Mouse (Mus musculus) stomach, embryonic 14.5 days (tissue): ENCODE results near the gene Arhgef25. TPM values are rescaled to one million over a fixed set of nuclear protein-coding genes. Genes with fewer than 3 reads are reported as not detected.
A peak's percentile ranks its signal among the peaks of the same experiment; 100 is the strongest.
"Not testable (repeated sequence)": the region's sequence is repeated elsewhere in the genome, so short reads cannot be mapped to it uniquely, and the experiment has no call there.

Experiments
- ATAC-seq: fragments of 200-750 bp; cut with Nextera tagmentation; 2 replicates; pipeline ENCODE4 v1.8.0; 2017; ENCODE audit warnings: low read depth, moderate TSS enrichment; ENCODE audit not compliant: insufficient number of reproducible peaks, insufficient read depth, low FRiP score
- H3K27ac ChIP-seq: fragments of 300-500 bp; sonication (generic); 2 replicates; pipeline ENCODE4 v1.5.1; 2014; ENCODE audit warnings: mild to moderate bottlenecking, low read length, moderate library complexity, mixed read lengths
- H3K27me3 ChIP-seq: fragments of 300-500 bp; sonication (generic); 2 replicates; pipeline ENCODE4 v1.6.1; 2014; ENCODE audit warnings: low read length, control low read depth, mixed read lengths; ENCODE audit not compliant: control insufficient read depth, insufficient read depth
- H3K36me3 ChIP-seq: fragments of 300-500 bp; sonication (generic); 2 replicates; pipeline ENCODE4 v1.6.1; 2014; ENCODE audit warnings: mild to moderate bottlenecking, control low read depth, low read length, moderate library complexity, mixed read lengths; ENCODE audit not compliant: control insufficient read depth, insufficient read depth
- H3K4me1 ChIP-seq: fragments of 300-500 bp; sonication (generic); 2 replicates; pipeline ENCODE4 v1.6.1; 2014; ENCODE audit warnings: low read length, control low read depth, mixed read lengths; ENCODE audit not compliant: control insufficient read depth, insufficient read depth
- H3K4me2 ChIP-seq: fragments of 300-500 bp; sonication (generic); replicated peaks from 2 replicates; pipeline ENCODE4 v1.6.1; 2014; ENCODE audit warnings: low read depth, low read length, control low read depth
- H3K4me3 ChIP-seq: fragments of 300-500 bp; sonication (generic); 2 replicates; pipeline ENCODE4 v1.5.1; 2014; ENCODE audit warnings: low read depth, low read length, control low read depth
- H3K9ac ChIP-seq: fragments of 300-500 bp; sonication (generic); replicated peaks from 2 replicates; pipeline ENCODE4 v1.6.1; 2014; ENCODE audit warnings: low read depth, mild to moderate bottlenecking, control low read depth, low read length, moderate library complexity, mixed read lengths
- H3K9me3 ChIP-seq: fragments of 300-500 bp; sonication (generic); 2 replicates; pipeline ENCODE4 v1.6.1; 2016; ENCODE audit warnings: low read depth, low read length, control low read depth; ENCODE audit not compliant: control insufficient read depth
- WGBS: fragments of 180-500 bp; shearing (Covaris S2); extraction: QIAGEN DNeasy Blood & Tissue Kit; methylation state at CpG from one replicate; pipeline ENCODE4 v1.1.7; 2014; 5-methylcytosine and 5-hydroxymethylcytosine counted together
- polyA plus RNA-seq: library from polyadenylated mRNA; unstranded; fragments of >200 nt; fragmentation: Nextera tagmentation; extraction: Ambion mirVana; gene quantifications from 2 replicates; pipeline ENCODE4 v1.2.1, GENCODE M21; 2014

Gene Arhgef25
- polyA plus RNA-seq, 1 experiment from 2014 or later, result 71.1 TPM

GRCm38 (mm10) chr10:127156511-127156910, 33.4 kb downstream of the Arhgef25 start:
- no peak for ATAC-seq
- Histone ChIP-seq H3K4me1 (no peaks in the 10 kb centered on the region), H3K4me3 (no peak overlapping the region), H3K9ac (no peak overlapping the region), H3K27me3 (no peaks in the 10 kb centered on the region), H3K4me2 (no peak overlapping the region), H3K36me3 (no peaks in the 10 kb centered on the region), H3K27ac (no peak overlapping the region; the same call in 1 of the 2 replicates), H3K9me3 (no peaks in the 10 kb centered on the region)
- WGBS, result 45% methylated on average over 1 of the region's 1 CpGs

DNA sequence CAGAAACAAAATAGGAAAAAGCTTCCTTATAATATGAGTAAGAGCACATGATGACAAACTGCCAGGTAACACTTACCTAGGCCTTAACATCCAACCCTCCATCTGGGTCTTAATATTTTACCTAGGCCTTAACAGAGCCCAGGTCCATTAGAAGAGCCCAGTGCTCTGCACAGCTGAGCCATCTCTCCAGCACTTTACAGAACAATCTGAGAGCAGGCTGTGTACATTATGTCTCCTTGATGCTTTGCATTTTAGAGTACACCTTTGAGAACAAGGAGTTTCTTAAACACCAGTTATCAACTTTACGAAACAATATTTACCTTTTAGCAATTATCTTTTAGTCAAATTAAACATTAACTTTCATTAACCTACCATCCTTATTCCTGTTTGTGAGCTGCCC, 33.8 kb downstream of the Arhgef25 start:
- Histone ChIP-seq H3K36me3 (no peaks in the 10 kb centered on the region), H3K27ac (0 out of 2 replicates have a peak overlapping the region, but pooled peaks have one; percentile 6), H3K9me3 (no peaks in the 10 kb centered on the region), H3K4me1 (no peaks in the 10 kb centered on the region), H3K4me2 (no peak overlapping the region), H3K27me3 (no peaks in the 10 kb centered on the region), H3K9ac (no peak overlapping the region), H3K4me3 (no peak overlapping the region)
- 58% methylated on average over 1 of the region's 1 CpGs for WGBS
- ATAC-seq, result no peak; the same call in 1 of the 2 replicates

DNA sequence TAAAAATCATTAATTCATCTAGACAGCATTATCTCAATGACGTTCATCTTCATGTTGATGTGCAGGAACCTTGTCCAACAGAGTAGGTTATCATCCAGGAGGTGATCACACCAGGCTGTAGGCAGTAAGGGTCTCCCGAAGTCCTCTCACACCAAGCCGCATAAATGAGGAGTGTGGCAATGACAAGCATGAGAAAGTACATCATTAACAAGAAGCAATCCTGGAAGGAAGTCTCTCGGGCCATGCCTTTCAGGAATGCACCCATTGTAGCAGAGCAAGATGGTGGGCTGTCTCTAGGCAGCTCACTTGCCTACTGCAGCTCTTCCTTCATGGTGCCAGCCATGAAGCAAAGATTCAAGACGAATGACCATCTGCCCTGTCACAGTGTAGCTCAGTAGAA, 35.2 kb downstream of the Arhgef25 start:
- H3K27ac ChIP-seq, result no peak overlapping the region; the same call in 1 of the 2 replicates
- H3K4me3 ChIP-seq, result no peak overlapping the region
- WGBS, result 85% methylated on average over 5 of the region's 5 CpGs
- ATAC-seq, result no peak
- no peak overlapping the region for H3K9ac ChIP-seq
- no peaks in the 10 kb centered on the region for H3K27me3 ChIP-seq
- no peaks in the 10 kb centered on the region for H3K9me3 ChIP-seq
- no peak overlapping the region for H3K4me2 ChIP-seq
- no peaks in the 10 kb centered on the region for H3K36me3 ChIP-seq
- H3K4me1 ChIP-seq, result no peaks in the 10 kb centered on the region

GRCm38 (mm10) chr10:127154241-127154640, 35.6 kb downstream of the Arhgef25 start:
- Histone ChIP-seq H3K27ac (no peak overlapping the region), H3K4me2 (no peak overlapping the region), H3K4me1 (no peaks in the 10 kb centered on the region), H3K9ac (no peak overlapping the region), H3K27me3 (no peaks in the 10 kb centered on the region), H3K9me3 (no peaks in the 10 kb centered on the region), H3K4me3 (no peak overlapping the region), H3K36me3 (no peaks in the 10 kb centered on the region)
- WGBS, result 94% methylated on average over 2 of the region's 2 CpGs
- no peak for ATAC-seq

DNA sequence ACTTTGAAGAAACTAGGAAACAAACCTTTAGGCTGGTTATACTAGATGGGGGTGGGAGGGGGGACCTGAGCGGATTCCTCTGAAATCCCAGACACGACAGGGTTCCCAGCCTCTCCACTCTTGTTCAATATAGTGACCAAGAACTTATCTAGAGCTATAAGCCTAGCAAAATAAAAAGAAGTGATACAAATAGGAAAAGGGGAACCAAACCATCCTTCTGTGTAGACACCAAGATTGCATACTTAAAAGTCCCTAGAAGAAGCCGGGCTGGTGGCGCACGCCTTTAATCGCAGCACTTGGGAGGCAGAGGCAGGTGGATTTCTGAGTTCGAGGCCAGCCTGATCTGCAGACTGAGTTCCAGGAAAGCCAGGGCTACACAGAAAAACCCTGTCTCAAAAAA, 36.6 kb downstream of the Arhgef25 start:
- no peak overlapping the region for H3K4me2 ChIP-seq
- no peaks in the 10 kb centered on the region for H3K27me3 ChIP-seq
- H3K9me3 ChIP-seq, result no peaks in the 10 kb centered on the region
- no peak overlapping the region for H3K4me3 ChIP-seq
- H3K27ac ChIP-seq, result no peak overlapping the region
- no peak for ATAC-seq
- H3K9ac ChIP-seq, result no peak overlapping the region
- no peaks in the 10 kb centered on the region for H3K36me3 ChIP-seq
- H3K4me1 ChIP-seq, result no peaks in the 10 kb centered on the region
- 96% methylated on average over 7 of the region's 7 CpGs for WGBS

- not testable (repeated sequence) for H3K9ac ChIP-seq, H3K27me3 ChIP-seq, ATAC-seq, H3K4me3 ChIP-seq, H3K27ac ChIP-seq, H3K4me2 ChIP-seq, H3K9me3 ChIP-seq, H3K36me3 ChIP-seq, H3K4me1 ChIP-seq
- 84% methylated on average over 10 of the region's 10 CpGs for WGBS
Measured at GRCm38 (mm10) chr10:127152556-127152955, 37.3 kb downstream of the Arhgef25 start.

DNA sequence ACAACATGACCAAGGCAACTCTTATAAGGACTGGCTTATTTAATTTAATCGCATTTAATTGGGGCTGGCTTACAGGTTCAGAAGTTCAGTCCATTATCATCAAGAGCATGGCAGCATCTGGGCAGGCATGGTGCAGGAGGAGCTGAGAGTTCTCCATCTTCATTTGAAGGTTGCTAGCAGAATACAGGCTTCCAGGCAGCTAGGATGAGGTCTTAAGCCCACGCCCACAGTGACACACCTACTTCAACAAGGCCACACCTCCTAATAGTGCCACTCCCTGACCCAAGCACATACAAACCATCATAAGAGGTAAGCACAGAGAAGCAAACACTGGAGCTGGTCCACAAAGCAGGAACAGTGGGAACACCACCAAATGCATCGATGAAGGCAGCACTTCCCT, 38.6 kb downstream of the Arhgef25 start:
- ATAC-seq, H3K9me3 ChIP-seq, H3K36me3 ChIP-seq, H3K9ac ChIP-seq, H3K4me3 ChIP-seq, H3K4me2 ChIP-seq, H3K27me3 ChIP-seq, H3K4me1 ChIP-seq, H3K27ac ChIP-seq: not testable (repeated sequence)
- WGBS, result 84% methylated on average over 3 of the region's 3 CpGs

GRCm38 (mm10) chr10:127150471-127150872, 39.4 kb downstream of the Arhgef25 start:
- 78% methylated on average over 4 of the region's 4 CpGs for WGBS
- H3K27me3 ChIP-seq, result no peaks in the 10 kb centered on the region
- ATAC-seq, result no peak

DNA sequence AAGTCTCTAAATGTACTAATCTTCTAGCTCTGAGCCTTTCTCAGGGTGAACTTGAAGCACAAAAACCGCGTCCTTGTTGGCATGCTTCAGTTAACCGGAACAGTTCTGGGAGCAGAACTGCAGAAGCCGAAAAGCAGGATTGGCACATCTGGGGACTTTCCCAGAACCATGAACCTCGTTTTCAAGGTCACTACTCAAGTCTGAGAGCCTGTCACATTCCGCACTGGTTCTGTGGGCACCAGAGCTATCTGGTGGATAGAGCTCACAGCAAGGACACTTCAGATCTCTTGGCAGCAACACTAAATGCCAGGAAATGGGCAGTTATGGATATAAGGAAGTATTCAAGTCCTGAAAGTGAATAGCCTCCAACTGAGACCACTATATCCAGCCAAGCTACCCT, 42.7 kb downstream of the Arhgef25 start:
- H3K4me1 ChIP-seq, result no peaks in the 10 kb centered on the region
- no peak overlapping the region for H3K4me2 ChIP-seq
- H3K4me3 ChIP-seq, result no peak overlapping the region
- H3K27me3 ChIP-seq, result no peaks in the 10 kb centered on the region
- 80% methylated on average over 6 of the region's 6 CpGs for WGBS
- H3K27ac ChIP-seq, result no peak overlapping the region
- no peaks in the 10 kb centered on the region for H3K36me3 ChIP-seq
- H3K9ac ChIP-seq, result no peak overlapping the region
- no peaks in the 10 kb centered on the region for H3K9me3 ChIP-seq
- no peak for ATAC-seq

More at GRCm38 (mm10) chr10:127150471-127150872, 39.4 kb downstream of the Arhgef25 start:
- Histone ChIP-seq H3K4me2 (no peak overlapping the region), H3K9ac (no peak overlapping the region), H3K9me3 (no peaks in the 10 kb centered on the region), H3K36me3 (no peaks in the 10 kb centered on the region), H3K4me3 (no peak overlapping the region), H3K27ac (no peak overlapping the region), H3K4me1 (no peaks in the 10 kb centered on the region)
